Mouse (Mus musculus) liver (tissue): ENCODE data around the gene Ano2.

Experiments used
- DNase-seq: peaks from one replicate; pipeline ENCODE4 v3.0.0-alpha.2; 2020; ENCODE audit warnings: mixed read lengths

The Ano2 gene

DNA sequence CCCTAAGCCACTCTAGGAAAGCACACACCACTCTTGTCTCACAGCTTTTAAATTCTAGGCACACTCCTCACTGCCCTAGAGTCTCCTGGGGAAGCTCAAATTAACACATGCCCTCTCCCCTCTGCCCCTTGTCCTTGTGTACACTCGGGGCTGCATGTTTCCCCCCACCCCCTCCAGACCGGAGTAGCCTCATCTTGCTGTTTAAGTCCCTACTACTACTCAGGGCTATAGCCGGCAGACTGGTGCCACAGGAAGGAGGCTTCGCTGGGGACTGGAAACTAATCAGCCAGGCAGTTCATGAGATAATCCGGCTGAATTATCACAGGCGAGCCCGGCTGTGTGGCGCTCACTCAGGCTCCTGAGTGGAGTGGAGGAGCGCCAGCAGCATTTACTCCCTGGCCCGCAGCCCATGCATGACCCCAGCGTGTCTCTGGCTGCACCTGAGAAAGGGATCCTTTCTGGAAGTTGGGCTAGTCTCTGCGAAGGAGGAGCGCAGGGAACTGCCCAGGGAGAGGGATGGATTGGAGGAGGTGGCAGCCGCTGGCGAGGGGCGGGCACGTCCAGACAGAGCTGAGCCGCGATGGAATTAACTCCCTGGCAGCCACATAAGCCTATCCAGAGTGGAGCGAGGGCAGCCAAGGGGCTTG is at the start of gene Ano2:
Gene Ano2, plus strand, starts transcription at position 363 of the 647 bp plus-strand sequence.
- DNase-seq, result no peak

DNA sequence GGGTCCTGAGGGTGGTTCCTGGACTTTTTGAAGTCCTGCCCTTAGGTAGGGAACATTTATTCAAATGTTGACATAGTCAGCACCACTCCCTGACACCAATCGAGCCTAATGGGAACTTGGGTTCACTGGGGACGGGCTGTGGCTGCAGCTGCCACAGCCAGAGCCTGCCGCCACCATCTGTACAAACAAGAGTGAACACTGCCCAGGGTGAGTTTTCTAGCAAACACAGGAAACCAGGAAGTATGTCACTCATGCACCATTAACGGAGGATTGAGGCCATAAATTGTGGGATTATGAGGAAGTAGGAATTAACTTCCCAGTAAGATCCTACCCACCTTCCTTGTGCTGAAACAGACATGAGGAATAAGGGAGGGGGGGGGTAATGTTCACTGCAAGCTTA is 49.7 kb upstream of the Ano2 start:
- DNase-seq, result no peak

- no peak for DNase-seq
Observed at GRCm38 (mm10) chr6:125641146-125641545, 49.1 kb upstream of the Ano2 start.

GRCm38 (mm10) chr6:125648964-125649363 is 41.3 kb upstream of the Ano2 start:
- no peak for DNase-seq

DNA sequence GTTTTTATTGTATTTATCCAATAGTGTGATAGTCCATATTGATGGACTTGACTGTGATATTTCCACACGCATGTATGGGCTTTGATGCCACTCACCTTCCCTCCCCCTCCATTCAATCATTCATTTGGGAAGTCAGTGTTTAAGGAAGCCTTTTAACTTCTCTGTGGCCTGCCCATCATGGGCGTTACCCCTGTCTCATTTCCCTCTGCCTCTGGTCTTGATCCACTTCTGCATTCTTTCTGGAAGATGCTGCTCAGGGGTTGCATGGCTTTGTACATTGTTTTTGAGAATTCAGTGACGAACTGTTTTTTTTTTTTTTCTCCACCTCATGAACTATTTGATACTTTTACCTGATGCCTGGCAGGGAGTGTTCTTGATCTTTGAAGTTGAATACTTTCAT is 38.9 kb upstream of the Ano2 start:
- no peak for DNase-seq

GRCm38 (mm10) chr6:125653416-125653815 is 36.8 kb upstream of the Ano2 start:
- no peak for DNase-seq

DNA sequence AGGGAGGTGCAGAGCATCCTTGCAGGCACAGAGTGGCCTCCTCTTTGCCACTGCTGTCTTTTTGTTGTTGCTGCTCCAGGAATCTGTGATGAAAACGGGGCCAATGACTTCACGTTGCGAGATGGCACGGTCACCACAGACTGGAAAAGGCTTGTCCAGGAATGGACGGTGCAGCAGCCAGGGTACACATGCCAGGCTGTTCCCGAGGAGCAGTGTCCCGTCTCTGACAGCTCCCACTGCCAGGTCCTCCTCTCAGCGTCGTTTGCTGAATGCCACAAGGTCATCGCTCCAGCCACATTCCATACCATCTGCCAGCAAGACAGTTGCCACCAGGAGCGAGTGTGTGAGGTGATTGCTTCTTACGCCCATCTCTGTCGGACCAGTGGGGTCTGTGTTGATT is 33.3 kb upstream of the Ano2 start:
- no peak for DNase-seq

DNA sequence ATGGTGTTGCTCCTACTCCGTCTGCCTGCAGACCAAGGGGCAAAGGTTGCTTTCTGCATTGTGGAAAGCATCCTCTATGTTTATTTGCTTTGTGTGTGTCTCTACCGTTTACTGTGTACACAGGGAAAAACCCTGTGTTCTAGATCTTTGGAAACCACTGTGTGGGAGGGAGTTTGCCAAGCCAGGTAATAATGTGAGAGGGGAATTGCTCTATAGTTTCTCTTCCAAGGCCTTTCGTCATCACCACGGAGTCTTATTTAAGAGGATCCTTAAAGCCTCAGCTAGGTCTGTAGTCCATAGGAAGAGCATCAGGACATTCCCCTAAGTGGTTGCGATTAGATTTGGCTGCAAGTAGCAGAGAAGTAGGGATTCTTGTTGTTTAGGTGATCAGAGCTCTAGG is 32.3 kb upstream of the Ano2 start:
- DNase-seq, result no peak

DNA sequence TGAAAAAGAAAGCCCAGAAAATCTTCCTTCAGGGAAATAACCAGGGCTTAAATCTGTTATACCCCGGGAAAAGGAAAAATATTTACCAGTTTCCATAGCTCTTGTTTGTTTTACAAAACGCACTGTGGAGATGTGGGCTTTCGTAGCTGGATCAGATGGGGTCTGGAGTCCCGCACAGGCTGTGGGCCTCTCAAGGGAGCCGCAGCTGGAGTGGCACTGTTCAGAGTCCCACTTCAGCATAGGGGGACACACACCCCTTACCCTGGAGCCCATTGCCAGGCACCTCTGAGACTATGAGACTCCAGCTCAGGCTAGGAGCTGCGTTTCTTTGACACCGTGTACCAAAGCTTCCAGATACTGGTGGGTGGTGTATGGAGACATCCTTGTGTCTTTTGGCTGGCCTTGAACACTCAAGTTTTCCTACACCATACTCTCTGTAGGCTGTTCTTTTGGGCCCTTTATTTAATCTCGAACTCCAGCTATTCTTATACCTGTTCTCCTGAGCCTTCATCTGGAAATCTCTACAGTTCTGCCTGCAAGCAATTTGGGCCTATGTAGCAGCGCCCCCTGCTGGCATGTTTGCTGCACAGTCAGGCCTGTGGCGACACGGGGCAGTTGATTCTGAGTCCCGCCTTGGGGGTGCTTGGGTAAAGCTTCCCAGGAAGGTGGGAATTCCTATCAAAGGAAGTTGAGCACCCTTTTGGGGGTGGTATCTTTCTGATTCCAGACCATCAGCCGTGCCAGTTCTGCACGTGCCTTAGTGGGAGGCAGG is 28.9 kb upstream of the Ano2 start:
- peak; percentile 74 for DNase-seq

DNA sequence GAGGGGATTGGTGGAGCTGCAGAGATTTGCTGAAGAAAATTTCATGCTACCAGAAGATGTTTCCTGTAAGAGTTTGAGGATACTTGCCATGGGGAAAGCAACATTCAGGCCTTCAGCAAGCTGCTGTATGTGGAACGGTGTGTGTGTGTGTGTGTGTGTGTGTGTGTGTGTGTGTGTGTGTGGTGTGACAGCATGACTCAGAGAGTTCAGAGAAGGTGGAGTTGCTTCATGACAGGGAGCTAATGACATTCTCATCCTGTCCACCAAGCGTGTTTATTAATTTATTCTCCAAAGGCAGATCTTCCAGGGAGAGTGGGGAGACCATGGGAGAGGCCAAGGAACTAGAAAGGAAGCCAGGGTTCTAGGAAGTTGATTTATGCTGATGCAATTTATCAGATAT is 26.3 kb upstream of the Ano2 start:
- DNase-seq, result no peak

- DNase-seq, result no peak
Observed at GRCm38 (mm10) chr6:125671835-125672234, 18.4 kb upstream of the Ano2 start.

DNA sequence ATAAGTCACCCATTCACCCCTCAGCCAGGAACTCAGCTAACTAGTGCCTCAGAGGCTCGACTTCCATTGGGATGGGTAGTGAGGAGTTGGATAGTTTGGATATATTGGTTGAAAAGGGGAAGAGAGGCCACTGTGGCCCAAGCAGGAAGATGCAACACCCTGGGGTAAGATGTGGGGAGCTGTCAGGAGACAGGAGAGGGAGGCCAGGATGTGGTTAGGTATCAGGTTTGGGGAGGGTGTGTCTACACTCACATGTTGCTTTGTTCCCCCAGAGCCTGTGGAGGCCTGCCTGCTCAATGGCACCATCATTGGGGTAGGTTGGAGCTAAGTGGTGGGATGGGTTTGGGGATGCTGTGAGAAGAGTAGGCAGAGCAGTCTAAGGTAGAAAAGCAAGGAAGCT is 11.7 kb upstream of the Ano2 start:
- no peak for DNase-seq

DNA sequence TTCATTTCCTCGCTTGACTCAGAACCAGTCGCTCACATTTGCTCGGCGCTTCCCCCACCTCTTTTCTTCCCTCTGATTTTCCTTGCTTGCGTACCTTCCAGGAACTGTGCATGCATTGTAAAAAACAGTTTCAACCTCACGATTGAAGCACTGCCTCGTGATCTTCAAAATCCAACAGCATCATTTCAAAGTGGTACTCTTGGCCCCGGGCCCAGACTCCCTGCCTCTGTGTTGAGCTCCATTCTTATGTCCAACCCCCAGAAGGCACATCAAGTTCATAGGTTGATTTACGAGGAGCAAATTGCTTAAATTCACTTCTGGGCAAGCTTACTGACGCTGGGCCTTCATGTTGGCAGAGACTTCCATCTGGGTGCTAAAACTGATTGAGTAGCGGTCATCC is 9.6 kb upstream of the Ano2 start:
- no peak for DNase-seq

DNA sequence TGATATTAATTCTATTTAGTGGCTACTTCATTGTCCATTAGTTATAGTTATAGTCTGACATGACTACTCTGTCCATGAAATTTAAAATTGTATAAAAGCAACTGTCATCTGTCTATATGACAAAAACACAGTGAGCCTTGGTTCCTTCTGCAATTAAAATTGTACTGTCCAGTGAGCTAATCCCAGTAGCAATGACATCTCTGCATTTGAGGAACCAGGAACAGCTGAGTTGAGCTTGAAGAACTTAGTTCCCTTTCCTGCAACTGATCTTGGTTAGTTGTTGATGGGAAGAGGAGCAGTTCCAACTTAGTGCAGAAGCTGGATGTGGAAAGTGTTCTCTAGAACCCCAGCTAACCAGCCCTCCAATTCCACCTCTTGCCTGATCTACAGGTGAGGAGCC is 4.8 kb upstream of the Ano2 start:
- DNase-seq, result no peak

GRCm38 (mm10) chr6:125687986-125688385 is 2.2 kb upstream of the Ano2 start:
- DNase-seq, result no peak

DNA sequence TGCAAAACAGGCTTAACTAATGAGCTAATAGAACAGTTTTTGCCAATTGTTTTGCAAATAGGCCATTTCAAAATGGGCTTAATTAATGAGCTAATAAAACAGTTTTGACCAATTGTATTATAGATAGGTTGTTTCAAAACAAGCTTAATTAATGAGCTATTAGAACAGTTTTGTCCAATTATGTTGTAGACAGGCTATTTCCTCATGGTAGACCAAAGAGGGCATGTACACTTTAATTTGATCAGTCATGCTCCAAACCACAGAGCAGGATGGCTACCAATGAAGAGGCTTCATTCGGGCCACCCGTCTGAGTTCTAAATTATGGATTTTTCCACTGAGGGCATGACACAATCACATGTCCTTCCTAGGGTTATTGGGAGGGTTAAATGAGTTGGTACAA is 10.9 kb downstream of the Ano2 start:
- DNase-seq, result no peak

DNA sequence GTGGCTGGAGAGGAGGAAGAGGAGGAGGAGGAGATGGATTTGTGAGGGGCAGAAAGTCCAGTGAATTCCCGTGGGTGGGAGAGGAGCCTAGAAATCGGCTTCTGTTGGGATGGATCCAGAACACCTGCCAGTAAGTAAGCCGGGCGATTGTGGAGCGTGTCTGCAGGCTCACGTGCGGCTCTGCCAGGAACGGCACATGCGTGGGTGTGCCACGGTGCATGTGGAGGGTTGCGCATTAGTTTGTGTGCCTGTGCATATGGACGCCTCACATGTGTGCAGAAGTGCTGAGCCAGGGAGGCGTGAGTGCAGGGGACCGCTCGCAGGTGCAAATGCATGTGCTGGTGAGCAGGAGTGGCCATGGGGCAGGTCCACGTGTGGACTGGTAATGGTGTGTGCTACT is 21.0 kb downstream of the Ano2 start:
- DNase-seq, result no peak

DNA sequence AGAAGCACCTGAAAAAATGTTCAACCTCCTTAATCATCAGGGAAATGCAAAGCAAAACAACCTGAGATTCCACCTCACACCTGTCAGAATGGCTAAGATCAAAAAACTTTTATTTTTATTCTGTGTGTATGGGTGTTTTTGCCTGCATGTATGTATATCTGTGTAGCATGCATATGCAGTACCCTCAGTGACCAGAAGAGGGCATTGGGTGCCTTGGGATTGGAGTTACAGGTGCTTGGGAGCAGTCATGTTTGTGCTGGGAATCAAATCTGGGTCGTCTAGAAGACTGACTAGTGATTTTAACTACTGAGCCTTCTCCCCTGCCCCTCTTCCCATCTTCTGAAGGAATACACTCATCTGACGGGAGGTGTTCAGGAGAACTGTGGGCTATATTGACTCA is 36.2 kb downstream of the Ano2 start:
- DNase-seq, result no peak

GRCm38 (mm10) chr6:125727484-125727911 is 37.3 kb downstream of the Ano2 start:
- DNase-seq, result no peak

DNA sequence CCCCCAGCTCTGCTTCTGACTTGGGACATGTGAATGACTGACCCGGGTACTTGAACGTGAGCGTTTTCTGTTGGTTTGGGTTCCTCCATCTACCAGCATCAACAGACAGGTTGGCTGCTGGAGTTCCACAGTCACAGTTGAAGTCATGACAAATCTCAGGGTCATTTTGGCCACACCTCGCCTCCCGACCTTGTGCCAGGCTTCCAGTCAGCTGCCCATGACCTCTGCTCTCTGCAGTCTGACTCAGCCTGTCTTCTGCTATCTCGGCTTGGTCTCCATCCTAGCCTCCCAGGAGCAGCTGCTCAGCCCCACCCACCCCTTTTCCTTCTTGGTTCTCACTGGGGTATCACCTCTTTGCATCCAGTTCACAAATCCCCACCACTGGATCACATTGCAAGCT is 39.3 kb downstream of the Ano2 start:
- DNase-seq, result no peak

DNA sequence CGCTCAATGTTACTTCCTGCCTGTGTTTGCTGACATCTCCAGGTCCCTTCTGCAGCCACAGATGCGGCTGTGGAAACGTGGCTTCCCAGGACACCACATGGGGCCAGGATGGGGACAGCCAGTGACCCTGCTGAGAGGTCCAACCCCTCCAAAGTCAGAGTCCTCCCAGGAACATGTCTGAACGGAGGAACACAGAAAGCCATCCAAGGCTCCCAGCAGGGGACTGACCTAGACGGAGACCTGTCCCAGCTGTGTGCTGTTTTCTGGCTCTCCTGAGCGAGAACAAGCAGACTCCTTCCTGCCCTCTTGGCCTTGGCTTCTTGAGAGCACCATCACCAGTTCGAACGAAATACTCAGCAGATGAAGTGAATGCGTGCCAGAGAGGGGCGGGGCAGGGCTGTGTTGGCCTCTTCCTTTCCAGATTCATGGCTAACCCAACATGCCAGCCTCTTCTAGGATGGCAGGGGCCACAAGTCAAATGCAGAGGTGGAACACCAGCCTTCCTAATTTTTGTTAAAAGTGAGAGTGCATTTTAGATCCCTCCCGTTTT is 39.8 kb downstream of the Ano2 start:
- no peak for DNase-seq

- DNase-seq, result no peak
Observed at GRCm38 (mm10) chr6:125737511-125738285, 47.5 kb downstream of the Ano2 start.
